20 mouse cellular contexts compared by ENCODE assay signal in genomic region chr8:114979671-114980070, GRCm38 (mm10).
"Had no signal": no experiment of that assay in that cellular context is flagged by ENCODE, and none has a peak within 500 bp of the region (broad histone marks: within the 10 kb centered on the region; RNA-seq: fewer than 3 reads in every experiment).

No protein-coding gene starts in this region.

- H3K27ac ChIP-seq: heart, embryonic 10.5 days; hindbrain, embryonic 10.5 days; hindbrain, embryonic 12.5 days; hindbrain, embryonic 14.5 days; intestine, embryonic 15.5 days; kidney, postnatal 0 days; layer of hippocampus, adult 2 months; left cerebral cortex, adult 2 months; limb, embryonic 10.5 days; limb, embryonic 12.5 days; liver, embryonic 12.5 days; liver, embryonic 14.5 days had no signal

- DNase-seq: gastrocnemius, postnatal 14 days; heart, adult 18-20 months; heart, postnatal 10 days; heart, postnatal 4 days; kidney, postnatal 14 days; kidney, postnatal 4 days; liver had no signal

- H3K4me1 ChIP-seq: liver, embryonic 12.5 days had no signal

- H3K4me3 ChIP-seq: heart, embryonic 10.5 days; heart, embryonic 12.5 days; hindbrain, embryonic 10.5 days; hindbrain, embryonic 12.5 days; intestine, embryonic 15.5 days; layer of hippocampus, adult 2 months; left cerebral cortex, adult 2 months; limb, embryonic 10.5 days; limb, embryonic 12.5 days; liver, embryonic 12.5 days had no signal

- H3K27me3 ChIP-seq: heart, embryonic 12.5 days; hindbrain, embryonic 12.5 days; intestine, embryonic 15.5 days; liver, embryonic 12.5 days had no signal

- H3K36me3 ChIP-seq: heart, embryonic 10.5 days; heart, embryonic 12.5 days; hindbrain, embryonic 10.5 days; hindbrain, embryonic 12.5 days; intestine, embryonic 15.5 days; limb, embryonic 10.5 days; limb, embryonic 12.5 days; liver, embryonic 12.5 days had no signal
